ENCODE assay signal across 16 mouse cellular contexts in genomic region chr2:113997484-113997883, GRCm38 (mm10). TPM values are rescaled to one million over a fixed set of nuclear protein-coding genes. Genes with fewer than 3 reads are reported as not detected.
"Had no signal": no experiment of that assay in that cellular context is flagged by ENCODE, and none has a peak within 500 bp of the region (broad histone marks: within the 10 kb centered on the region; RNA-seq: fewer than 3 reads in every experiment).

No protein-coding gene starts in this region.

- H3K4me1 ChIP-seq: kidney, embryonic 15.5 days; limb, embryonic 15.5 days; liver, embryonic 12.5 days; midbrain, embryonic 10.5 days; midbrain, embryonic 15.5 days; neural tube, embryonic 13.5 days had no signal

- H3K27me3 ChIP-seq: limb, embryonic 15.5 days; liver, embryonic 12.5 days; midbrain, embryonic 15.5 days; neural tube, embryonic 13.5 days had no signal

- DNase-seq: kidney, postnatal 14 days; layer of hippocampus, postnatal 36 days; lung, embryonic 14.5 days; lung, postnatal 10 days; lung, postnatal 4 days; spleen, adult 18-20 months; thymus, adult 18-20 months; thymus, postnatal 14 days had no signal

- H3K9ac ChIP-seq: kidney, embryonic 15.5 days; limb, embryonic 15.5 days; liver, embryonic 12.5 days; lung, embryonic 14.5 days; midbrain, embryonic 15.5 days; neural tube, embryonic 13.5 days had no signal

- ATAC-seq: liver, embryonic 12.5 days; midbrain, embryonic 15.5 days had no signal

- H3K4me2 ChIP-seq: kidney, embryonic 15.5 days; limb, embryonic 15.5 days; liver, embryonic 12.5 days; lung, embryonic 14.5 days; midbrain, embryonic 15.5 days; neural tube, embryonic 13.5 days had no signal

- H3K4me3 ChIP-seq: kidney, embryonic 15.5 days; limb, embryonic 15.5 days; liver, embryonic 12.5 days; midbrain, embryonic 10.5 days; midbrain, embryonic 15.5 days; neural tube, embryonic 13.5 days had no signal

- H3K27ac ChIP-seq: kidney, embryonic 15.5 days; limb, embryonic 15.5 days; liver, embryonic 12.5 days; midbrain, embryonic 10.5 days; midbrain, embryonic 15.5 days; neural tube, embryonic 13.5 days had no signal

- H3K9me3 ChIP-seq: kidney, embryonic 15.5 days; limb, embryonic 15.5 days; liver, embryonic 12.5 days; midbrain, embryonic 10.5 days; midbrain, embryonic 15.5 days; neural tube, embryonic 13.5 days had no signal

- H3K36me3 ChIP-seq: kidney, embryonic 15.5 days; limb, embryonic 15.5 days; liver, embryonic 12.5 days; midbrain, embryonic 10.5 days; midbrain, embryonic 15.5 days; neural tube, embryonic 13.5 days had no signal

RNA-seq across cellular contexts. Expression of gene Gjd2, which starts 15.9 kb away (rescaled TPM):
- polyA plus RNA-seq: limb, embryonic 11.5 days; liver, embryonic 16.5 days; lung, embryonic 14.5 days had no signal
